Mouse (Mus musculus) ES-E14 (cell line): ENCODE results near the gene Zfp367. TPM values are rescaled to one million over a fixed set of nuclear protein-coding genes. Genes with fewer than 3 reads are reported as not detected.

Experiments used
- DNase-seq: peaks from one replicate; pipeline ENCODE4 v3.0.0-alpha.2; 2013; ENCODE audit warnings: low read depth, low spot score
- H3K27ac ChIP-seq: 2 replicates; pipeline ENCODE4 v1.5.1; 2012; ENCODE audit warnings: low read depth, mild to moderate bottlenecking, low read length, moderate library complexity, mixed read lengths; ENCODE audit not compliant: poor library complexity, insufficient read depth, severe bottlenecking
- H3K36me3 ChIP-seq: 2 replicates; pipeline ENCODE4 v1.6.1; 2012; ENCODE audit warnings: mild to moderate bottlenecking, low read length, moderate library complexity, mixed read lengths; ENCODE audit not compliant: control insufficient read depth, poor library complexity, insufficient read depth, severe bottlenecking
- H3K4me1 ChIP-seq, 2 experiments: fragments of 150-350 bp in 1 of 2; sonication (generic) in 1 of 2; 2 replicates each; pipeline ENCODE4 v1.6.1; 2012; ENCODE audit warnings: low read length in 2 of 2, mild to moderate bottlenecking in 1 of 2, mixed read lengths in 1 of 2; ENCODE audit not compliant: control insufficient read depth in 2 of 2, insufficient read depth in 2 of 2, poor library complexity in 1 of 2
- H3K4me3 ChIP-seq, 2 experiments: fragments of 150-350 bp in 1 of 2; sonication (generic) in 1 of 2; 2 replicates each; pipeline ENCODE4 v1.5.1; 2012; ENCODE audit warnings: low read length in 2 of 2, low read depth in 1 of 2, mild to moderate bottlenecking in 1 of 2, mixed read lengths in 1 of 2; ENCODE audit not compliant: insufficient read depth in 1 of 2, poor library complexity in 1 of 2, severe bottlenecking in 1 of 2
- H3K9ac ChIP-seq: 2 replicates; pipeline ENCODE4 v1.6.1; 2012; ENCODE audit warnings: low read depth, mild to moderate bottlenecking, low read length, mixed read lengths; ENCODE audit not compliant: poor library complexity, insufficient read depth, severe bottlenecking
- H3K9me3 ChIP-seq: fragments of 150-350 bp; sonication (generic); 2 replicates; pipeline ENCODE4 v1.6.1; 2012; ENCODE audit warnings: low read depth, mild to moderate bottlenecking, low read length; ENCODE audit not compliant: control insufficient read depth, insufficient read depth
- CHD2 ChIP-seq: IDR thresholded peaks from 2 replicates; pipeline ENCODE4 v1.6.1; 2014; ENCODE audit warnings: mild to moderate bottlenecking, low read depth, low read length, inconsistent platforms
- HCFC1 ChIP-seq: IDR thresholded peaks from 2 replicates; pipeline ENCODE4 v1.6.1; 2012; ENCODE audit warnings: low read length, inconsistent platforms, borderline replicate concordance; ENCODE audit not compliant: insufficient read depth
- MAFK ChIP-seq: IDR thresholded peaks from 2 replicates; pipeline ENCODE4 v1.6.1; 2014; ENCODE audit warnings: mild to moderate bottlenecking, low read depth, low read length, inconsistent platforms; ENCODE audit not compliant: insufficient read depth
- ZC3H11A ChIP-seq: IDR thresholded peaks from 2 replicates; pipeline ENCODE4 v1.6.1; 2012; ENCODE audit warnings: low read depth, mild to moderate bottlenecking, inconsistent platforms, low read length, borderline replicate concordance
- ZNF384 ChIP-seq: IDR thresholded peaks from 2 replicates; pipeline ENCODE4 v1.6.1; 2012; ENCODE audit warnings: low read depth, low read length, inconsistent platforms
- in situ Hi-C, 2 experiments: fragments of 600-800 bp; cut with MboI; formaldehyde crosslinking; loops; one replicate each; pipeline ENCODE4 v1.15.1; 2025; ENCODE audit warnings: low sequenced_read_pairs in 2 of 2, inconsistent platforms in 1 of 2; ENCODE audit not compliant: unreplicated experiment in 2 of 2
- total RNA-seq: library from RNA; depleted of rRNA; stranded (reverse); fragments of 300-350 nt; gene quantifications from 2 replicates; pipeline ENCODE4 v1.2.3, GENCODE M21; 2012

The Zfp367 gene
- total RNA-seq, 1 experiment = 18.0 TPM

DNA sequence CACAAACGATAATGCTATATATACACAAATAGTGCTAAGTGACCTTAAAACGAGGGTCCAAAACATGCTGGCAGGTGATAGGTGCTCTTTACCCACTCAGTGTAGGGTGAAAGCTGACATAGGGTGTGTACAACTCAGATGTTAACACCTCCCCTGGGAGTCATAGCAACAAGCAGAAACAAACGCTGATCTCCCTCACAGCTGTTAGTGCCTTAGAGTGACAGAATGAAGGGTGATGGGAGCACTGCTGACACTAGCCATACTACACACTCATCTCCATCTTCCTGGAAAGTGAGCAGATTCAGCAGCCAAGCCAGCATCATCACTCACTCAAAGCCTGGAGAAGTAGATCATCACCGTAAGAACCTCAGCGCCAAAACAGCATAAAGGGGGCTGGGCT is 2.9 kb downstream of the Zfp367 start:
- Histone ChIP-seq H3K36me3 (peaks cover 3% of the 10 kb centered on the region; the same call in 1 of the 2 replicates), H3K4me3 (0 out of 4 replicates have a peak overlapping the region, but pooled peaks of 1 of the 2 experiments have one; percentile 4), H3K9ac (no peak overlapping the region), H3K9me3 (no peaks in the 10 kb centered on the region), H3K4me1 (peaks cover 9 to 14% of the 10 kb centered on the region in 2 experiments; a peak in 3 of 4 replicates), H3K27ac (no peak overlapping the region)
- no peak for DNase-seq
- in situ Hi-C loops = no loop called here
- TF ChIP-seq CHD2 (no peak), ZNF384 (no peak)

DNA sequence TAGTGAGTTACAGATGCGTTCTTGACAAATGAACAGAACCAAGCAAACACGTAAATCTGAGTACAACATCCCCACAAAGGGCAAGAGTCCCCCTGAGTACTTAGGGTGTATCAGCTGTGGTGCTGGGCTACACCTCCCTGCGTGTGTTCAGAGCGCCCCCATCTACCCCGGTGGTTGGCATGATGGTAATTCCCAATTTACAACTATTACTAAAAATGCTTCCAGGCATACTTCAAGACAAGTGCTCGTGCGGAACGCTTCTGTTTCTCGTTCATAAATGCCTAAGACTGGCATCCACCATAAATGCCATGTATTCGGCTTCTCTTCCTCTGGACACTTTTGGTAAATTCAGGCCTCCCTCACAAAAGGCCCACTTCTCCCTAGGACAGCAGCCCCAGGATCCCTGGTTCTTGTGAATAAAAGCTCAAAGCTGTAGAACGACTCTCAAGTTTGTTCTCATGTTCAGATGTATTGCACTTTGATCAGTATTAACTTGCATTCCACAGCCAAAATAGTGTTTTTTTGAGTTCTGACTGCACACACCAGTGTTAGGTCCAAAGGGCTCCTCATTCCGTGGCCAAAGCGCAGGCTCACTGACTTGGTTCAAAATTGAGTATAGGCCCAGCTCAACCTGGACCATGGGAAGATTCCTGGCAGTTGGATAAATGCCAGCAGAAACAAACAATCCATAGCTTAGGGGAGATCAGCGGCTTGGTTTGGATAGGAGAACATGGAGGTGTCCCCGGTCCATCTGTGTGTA is 23.2 kb downstream of the Zfp367 start:
- H3K4me3 ChIP-seq = peak overlapping the region; percentile 69 to 70
- no peak for DNase-seq
- peak overlapping the region; percentile 81; the same call in 1 of the 2 replicates for H3K9ac ChIP-seq
- in situ Hi-C loops = no loop called here
- H3K9me3 ChIP-seq = no peaks in the 10 kb centered on the region
- H3K4me1 ChIP-seq = peaks cover 0 to 7% of the 10 kb centered on the region in 2 experiments; a peak in 2 of 4 replicates
- H3K36me3 ChIP-seq = peaks cover 2% of the 10 kb centered on the region
- TF ChIP-seq MAFK = no peak
- no peak for TF ChIP-seq CHD2
- TF ChIP-seq ZNF384 = no peak
- TF ChIP-seq ZC3H11A = no peak
- no peak for TF ChIP-seq HCFC1
- no peak overlapping the region for H3K27ac ChIP-seq

DNA sequence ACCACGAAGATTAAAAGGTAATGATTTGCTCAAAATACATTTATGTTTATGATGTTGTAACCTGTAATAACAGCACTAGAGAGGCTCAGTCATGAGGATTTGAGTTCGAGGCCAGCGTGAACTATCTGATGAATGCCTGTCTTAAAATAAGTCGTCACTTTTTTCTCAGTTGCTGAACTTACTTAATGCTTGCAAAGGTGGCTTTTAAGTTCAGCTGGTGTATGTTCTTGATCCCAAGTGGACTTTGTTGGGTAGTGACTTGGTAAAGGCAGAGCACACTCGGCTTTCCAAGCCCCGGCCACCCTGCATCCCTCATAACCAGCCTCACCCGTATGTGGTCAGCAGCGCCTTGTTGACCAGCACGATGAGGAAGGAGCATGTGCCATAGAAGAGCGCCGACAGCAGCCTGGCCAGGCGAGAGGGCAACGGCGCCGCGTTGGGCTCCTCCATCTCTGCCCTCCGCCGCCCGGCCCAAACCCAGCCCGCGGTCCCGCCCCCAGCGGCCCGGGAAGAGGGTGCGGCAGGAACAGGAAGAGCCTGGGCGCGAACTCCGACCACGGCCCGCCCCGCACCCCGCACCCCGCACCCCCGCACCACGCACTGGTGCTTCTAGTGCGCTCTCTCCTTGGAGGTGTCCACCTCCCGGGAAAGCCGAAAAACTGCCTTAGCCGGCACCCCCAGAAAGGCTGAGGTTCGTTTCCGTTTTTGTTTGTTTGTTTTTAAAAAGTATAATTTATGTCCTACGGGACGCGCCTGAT is 24.0 kb downstream of the Zfp367 start, which contains the start of gene Slc35d2:
Gene Slc35d2, minus strand, starts transcription at position 511 of the 758 bp plus-strand sequence.
- H3K9ac ChIP-seq = peak within 1 kb of the TSS; percentile 81
- in situ Hi-C loops = no loop called here
- peaks cover 2% of the 10 kb centered on the region for H3K36me3 ChIP-seq
- no peak within 1 kb of the TSS for H3K27ac ChIP-seq
- peaks cover 0 to 7% of the 10 kb centered on the region in 2 experiments; a peak in 2 of 4 replicates for H3K4me1 ChIP-seq
- DNase-seq = no peak
- TF ChIP-seq CHD2 = no peak
- TF ChIP-seq ZC3H11A = no peak
- TF ChIP-seq MAFK = no peak
- no peak for TF ChIP-seq ZNF384
- TF ChIP-seq HCFC1 = no peak
- H3K4me3 ChIP-seq = peak within 1 kb of the TSS; percentile 69 to 70
- H3K9me3 ChIP-seq = no peaks in the 10 kb centered on the region

DNA sequence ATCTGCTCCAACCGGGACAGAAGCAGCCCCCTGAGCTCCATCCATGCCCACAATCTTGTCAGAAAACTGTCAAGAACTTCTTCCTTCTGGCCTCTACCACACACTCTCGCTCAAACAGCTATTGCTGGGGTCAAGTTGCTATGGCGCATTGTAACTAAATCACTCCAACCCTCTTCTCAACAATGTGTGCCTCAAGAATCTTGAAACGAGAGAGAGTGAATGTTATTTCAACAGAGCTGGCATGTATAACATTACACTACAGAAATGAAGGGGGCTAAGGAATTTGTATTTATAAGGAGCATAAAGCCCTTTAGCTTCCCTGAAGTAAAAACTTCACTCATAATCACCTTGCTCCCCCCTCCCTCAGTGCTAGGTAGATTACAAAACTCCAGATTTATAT is 26.7 kb downstream of the Zfp367 start:
- no peak overlapping the region for H3K9ac ChIP-seq
- H3K27ac ChIP-seq = no peak overlapping the region
- H3K9me3 ChIP-seq = no peaks in the 10 kb centered on the region
- DNase-seq = no peak
- no peak overlapping the region for H3K4me3 ChIP-seq
- in situ Hi-C loops = no loop called here
- peaks cover 2% of the 10 kb centered on the region; the same call in 1 of the 2 replicates for H3K36me3 ChIP-seq
- TF ChIP-seq ZC3H11A (no peak), MAFK (no peak)
- H3K4me1 ChIP-seq = 0 out of 4 replicates have a peak, but pooled peaks cover 0 to 2% of the 10 kb centered on the region in 2 experiments
